Mouse (Mus musculus): ENCODE measurements around the gene Zcchc24. TPM values are rescaled to one million over a fixed set of nuclear protein-coding genes. Genes with fewer than 3 reads are reported as not detected.

Gene Zcchc24
- polyA plus RNA-seq, 1 experiment from 2014 or later = 15.7 TPM

DNA sequence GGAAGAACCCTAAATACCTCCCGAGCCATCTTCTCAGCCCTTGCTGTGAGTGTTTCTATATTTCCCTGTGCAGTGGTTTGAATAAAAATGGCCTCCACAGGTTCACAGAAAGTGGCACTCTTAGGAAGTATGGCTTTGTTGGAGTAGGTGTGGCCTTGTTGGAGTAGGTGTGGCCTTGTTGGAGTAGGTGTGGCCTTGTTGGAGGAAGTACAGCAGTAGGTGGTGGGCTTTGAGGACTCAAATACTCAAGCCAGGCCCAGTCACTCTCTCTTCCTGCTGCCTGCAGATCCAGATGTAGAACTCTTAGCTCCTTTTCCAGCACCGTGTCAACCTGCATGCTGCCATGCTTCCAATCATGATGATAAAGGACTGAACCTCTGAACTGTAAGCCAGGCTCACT, 25.5 kb upstream of the Zcchc24 start:
- no peaks in the 10 kb centered on the region for H3K4me1 ChIP-seq (replicated peaks)
- no peaks in the 10 kb centered on the region for H3K36me3 ChIP-seq
- H3K27me3 ChIP-seq = no peaks in the 10 kb centered on the region
- 89% methylated on average over 2 of the region's 2 CpGs for WGBS
- no peak overlapping the region for H3K27ac ChIP-seq (replicated peaks)
- no peak for ATAC-seq (ENCODE audit: low FRiP score, low read depth)
- H3K9me3 ChIP-seq = no peaks in the 10 kb centered on the region
- no peak overlapping the region for H3K4me2 ChIP-seq
- H3K9ac ChIP-seq = no peak overlapping the region
- no peak overlapping the region for H3K4me3 ChIP-seq

- Histone ChIP-seq H3K9me3 (no peaks in the 10 kb centered on the region), H3K4me1 (replicated peaks) (no peaks in the 10 kb centered on the region), H3K4me3 (no peak overlapping the region), H3K27ac (replicated peaks) (no peak overlapping the region), H3K27me3 (no peaks in the 10 kb centered on the region), H3K9ac (no peak overlapping the region), H3K4me2 (no peak overlapping the region), H3K36me3 (no peaks in the 10 kb centered on the region)
- 50% methylated on average over 6 of the region's 6 CpGs for WGBS
- ATAC-seq (ENCODE audit: low FRiP score, low read depth) = no peak
Observed at GRCm38 (mm10) chr14:25790768-25791302, 22.0 kb upstream of the Zcchc24 start.

DNA sequence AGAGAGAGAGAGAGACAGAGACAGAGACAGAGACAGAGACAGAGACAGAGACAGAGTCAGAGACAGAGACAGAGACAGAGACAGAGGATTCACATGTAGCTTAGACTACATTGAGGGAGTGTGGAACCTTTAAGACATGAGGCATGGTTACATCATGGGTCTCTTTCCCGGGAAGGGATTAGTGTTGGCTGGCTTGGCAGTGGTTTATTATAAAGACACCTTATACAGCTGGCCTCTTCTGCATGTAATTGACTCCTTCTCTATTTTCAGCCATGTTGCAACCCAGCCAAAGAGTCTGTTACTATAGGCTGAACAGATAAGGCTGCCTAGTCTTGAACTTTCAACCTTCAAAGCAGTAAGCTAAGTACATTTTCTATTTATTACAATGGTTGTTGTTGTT, 21.1 kb upstream of the Zcchc24 start:
- 78% methylated on average over 1 of the region's 1 CpGs for WGBS
- no peaks in the 10 kb centered on the region for H3K27me3 ChIP-seq
- no peak for ATAC-seq (ENCODE audit: low FRiP score, low read depth)

GRCm38 (mm10) chr14:25789207-25789606, 20.4 kb upstream of the Zcchc24 start:
- Histone ChIP-seq H3K9ac (no peak overlapping the region), H3K36me3 (no peaks in the 10 kb centered on the region), H3K27ac (replicated peaks) (no peak overlapping the region), H3K4me3 (no peak overlapping the region), H3K4me1 (replicated peaks) (no peaks in the 10 kb centered on the region), H3K4me2 (no peak overlapping the region), H3K9me3 (no peaks in the 10 kb centered on the region), H3K27me3 (no peaks in the 10 kb centered on the region)
- ATAC-seq (ENCODE audit: low FRiP score, low read depth) = no peak

More for the DNA sequence above, 21.1 kb upstream of the Zcchc24 start:
- Histone ChIP-seq H3K36me3 (no peaks in the 10 kb centered on the region), H3K27ac (replicated peaks) (no peak overlapping the region), H3K9me3 (no peaks in the 10 kb centered on the region), H3K9ac (no peak overlapping the region), H3K4me3 (no peak overlapping the region), H3K4me2 (no peak overlapping the region), H3K4me1 (replicated peaks) (no peaks in the 10 kb centered on the region)

DNA sequence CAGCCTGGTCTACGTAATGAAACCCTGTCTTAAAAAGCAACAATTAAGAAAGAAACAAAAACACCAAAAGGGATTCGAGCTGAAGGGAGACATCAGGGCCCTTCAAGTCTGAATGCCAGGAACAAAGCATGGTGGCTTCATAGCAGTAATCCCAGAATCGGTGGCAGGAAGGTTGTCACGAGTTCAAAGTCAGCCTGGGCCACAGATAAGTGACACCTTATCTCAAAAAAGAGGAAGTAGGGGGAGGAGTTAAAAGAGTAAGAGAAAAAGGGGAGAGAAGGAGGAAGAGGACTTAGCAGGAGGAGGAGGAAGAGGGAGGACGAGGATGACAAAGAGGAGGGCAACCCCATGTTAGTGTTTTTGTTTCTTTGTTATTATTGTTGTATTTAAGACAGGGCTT, 19.4 kb upstream of the Zcchc24 start:
- H3K9ac ChIP-seq = no peak overlapping the region
- 82% methylated on average over 5 of the region's 5 CpGs for WGBS

DNA sequence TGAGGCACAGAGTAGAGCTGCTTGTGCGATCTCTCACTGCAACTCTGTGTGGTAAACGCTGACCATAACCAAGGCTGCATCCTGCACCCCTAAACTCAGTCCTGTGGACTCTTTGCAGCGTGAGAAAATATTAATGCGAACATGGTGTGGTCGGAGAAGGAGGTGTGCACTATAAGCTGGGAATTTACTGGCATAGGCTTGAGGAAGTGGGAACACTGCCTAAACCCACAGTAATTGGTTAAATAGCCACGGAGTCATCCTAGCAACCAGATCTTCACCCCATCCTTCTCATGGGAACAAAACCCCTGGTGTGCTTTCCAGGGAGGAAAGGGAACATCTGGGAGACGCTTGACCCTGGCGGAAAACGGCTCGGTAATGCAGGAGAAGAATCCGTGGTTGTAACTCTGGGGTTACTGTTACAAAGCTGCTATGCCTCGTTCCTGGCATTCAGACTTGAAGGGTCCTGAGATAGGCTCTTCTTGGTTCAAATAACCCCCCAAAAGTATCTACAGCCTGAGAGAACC, 18.6 kb upstream of the Zcchc24 start:
- no peaks in the 10 kb centered on the region for H3K4me1 ChIP-seq (replicated peaks)
- H3K4me3 ChIP-seq = no peak overlapping the region
- H3K36me3 ChIP-seq = no peaks in the 10 kb centered on the region
- H3K4me2 ChIP-seq = no peak overlapping the region
- H3K27me3 ChIP-seq = no peaks in the 10 kb centered on the region
- no peak overlapping the region for H3K9ac ChIP-seq
- no peaks in the 10 kb centered on the region for H3K9me3 ChIP-seq
- no peak for ATAC-seq (ENCODE audit: low FRiP score, low read depth)
- H3K27ac ChIP-seq (replicated peaks) = no peak overlapping the region
- WGBS = 73% methylated on average over 12 of the region's 12 CpGs

More for the DNA sequence above, 19.4 kb upstream of the Zcchc24 start:
- no peak for ATAC-seq (ENCODE audit: low FRiP score, low read depth)
- Histone ChIP-seq H3K4me2 (no peak overlapping the region), H3K27me3 (no peaks in the 10 kb centered on the region), H3K4me3 (no peak overlapping the region), H3K36me3 (no peaks in the 10 kb centered on the region), H3K9me3 (no peaks in the 10 kb centered on the region), H3K4me1 (replicated peaks) (no peaks in the 10 kb centered on the region), H3K27ac (replicated peaks) (no peak overlapping the region)

DNA sequence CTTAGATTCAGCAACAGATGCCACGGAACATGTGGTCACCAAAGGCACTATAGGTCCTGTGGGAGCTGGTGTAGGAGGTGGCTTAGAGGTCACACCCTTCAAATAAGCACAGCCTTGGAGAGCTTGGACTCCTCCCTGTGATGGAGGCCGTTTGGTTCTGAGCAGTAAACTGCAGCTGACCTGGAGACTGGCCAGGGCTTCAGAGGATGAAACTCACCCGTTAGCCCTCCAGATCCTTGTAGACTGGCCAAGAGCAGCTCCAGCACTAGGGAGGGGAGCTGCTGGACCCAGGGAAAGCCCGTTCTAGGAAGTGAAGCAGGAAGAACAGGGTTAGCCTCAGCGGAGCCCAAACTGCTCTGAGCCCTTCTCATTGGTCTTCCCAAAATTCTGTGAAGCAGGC, 18.1 kb upstream of the Zcchc24 start:
- Histone ChIP-seq H3K4me3 (no peak overlapping the region), H3K36me3 (no peaks in the 10 kb centered on the region), H3K4me1 (replicated peaks) (no peaks in the 10 kb centered on the region), H3K4me2 (no peak overlapping the region), H3K27me3 (no peaks in the 10 kb centered on the region), H3K9me3 (no peaks in the 10 kb centered on the region), H3K27ac (replicated peaks) (no peak overlapping the region), H3K9ac (no peak overlapping the region)
- WGBS = 49% methylated on average over 5 of the region's 5 CpGs
- ATAC-seq (ENCODE audit: low FRiP score, low read depth) = no peak

- Histone ChIP-seq H3K4me1 (replicated peaks) (no peaks in the 10 kb centered on the region), H3K9me3 (no peaks in the 10 kb centered on the region), H3K36me3 (no peaks in the 10 kb centered on the region), H3K4me3 (no peak overlapping the region), H3K4me2 (no peak overlapping the region), H3K27ac (replicated peaks) (no peak overlapping the region), H3K27me3 (no peaks in the 10 kb centered on the region), H3K9ac (no peak overlapping the region)
- ATAC-seq (ENCODE audit: low FRiP score, low read depth) = no peak
- WGBS = 90% methylated on average over 4 of the region's 4 CpGs
Observed at GRCm38 (mm10) chr14:25785210-25785609, 16.4 kb upstream of the Zcchc24 start.

DNA sequence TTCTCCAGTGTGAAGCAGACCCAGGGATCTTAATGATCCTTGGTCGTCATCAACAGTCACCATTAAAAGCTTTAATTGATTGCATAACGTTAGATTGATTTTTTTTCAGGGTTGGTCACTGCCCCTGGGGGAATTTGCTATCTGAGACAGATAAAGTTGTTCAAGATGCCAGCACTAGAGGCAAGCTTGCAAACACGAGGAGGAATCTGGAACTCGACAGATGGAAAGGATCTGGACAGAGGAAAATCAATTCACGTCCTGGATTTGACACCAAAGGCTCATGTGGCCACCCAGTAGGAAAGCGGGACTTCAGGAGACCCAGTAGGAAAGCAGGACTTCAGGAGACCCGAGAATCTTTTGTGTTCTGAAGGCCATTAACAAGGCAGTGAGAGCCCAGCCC, 14.4 kb upstream of the Zcchc24 start:
- Histone ChIP-seq H3K4me3 (no peak overlapping the region), H3K27ac (replicated peaks) (no peak overlapping the region), H3K4me2 (no peak overlapping the region), H3K9ac (no peak overlapping the region), H3K27me3 (no peaks in the 10 kb centered on the region), H3K36me3 (no peaks in the 10 kb centered on the region), H3K9me3 (no peaks in the 10 kb centered on the region), H3K4me1 (replicated peaks) (no peaks in the 10 kb centered on the region)
- ATAC-seq (ENCODE audit: low FRiP score, low read depth) = no peak
- 56% methylated on average over 7 of the region's 7 CpGs for WGBS

- Histone ChIP-seq H3K4me3 (no peak overlapping the region), H3K27me3 (no peaks in the 10 kb centered on the region), H3K36me3 (no peaks in the 10 kb centered on the region), H3K4me2 (no peak overlapping the region), H3K9ac (no peak overlapping the region), H3K9me3 (no peaks in the 10 kb centered on the region), H3K27ac (replicated peaks) (no peak overlapping the region), H3K4me1 (replicated peaks) (no peaks in the 10 kb centered on the region)
- WGBS = 62% methylated on average over 11 of the region's 11 CpGs
- no peak for ATAC-seq (ENCODE audit: low FRiP score, low read depth)
Observed at GRCm38 (mm10) chr14:25780601-25781000, 11.8 kb upstream of the Zcchc24 start.

GRCm38 (mm10) chr14:25776294-25776693, 7.5 kb upstream of the Zcchc24 start:
- Histone ChIP-seq H3K27me3 (no peaks in the 10 kb centered on the region), H3K4me3 (no peak overlapping the region), H3K36me3 (no peaks in the 10 kb centered on the region), H3K4me2 (no peak overlapping the region), H3K27ac (replicated peaks) (no peak overlapping the region), H3K4me1 (replicated peaks) (no peaks in the 10 kb centered on the region), H3K9ac (no peak overlapping the region), H3K9me3 (no peaks in the 10 kb centered on the region)
- WGBS = 81% methylated on average over 6 of the region's 6 CpGs
- no peak for ATAC-seq (ENCODE audit: low FRiP score, low read depth)

DNA sequence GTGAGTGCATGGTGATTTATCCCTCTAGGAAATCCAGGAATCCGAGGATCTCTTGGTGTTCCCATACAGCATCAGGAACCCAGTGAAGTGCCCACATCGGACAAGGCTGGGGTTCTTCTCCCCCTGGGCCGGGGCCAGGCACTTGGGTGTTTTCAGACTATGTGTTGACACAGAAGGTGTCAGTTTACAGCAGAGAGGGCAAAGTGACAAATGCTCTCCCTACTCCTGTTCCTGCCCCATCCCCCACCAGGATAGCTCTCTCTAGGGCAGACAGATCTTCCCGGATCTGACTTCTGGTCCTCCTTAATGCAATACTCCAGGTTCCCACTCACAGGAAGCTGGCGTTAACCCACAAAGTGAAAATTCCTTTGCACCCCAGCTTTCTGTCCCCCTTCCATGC, 5.3 kb upstream of the Zcchc24 start:
- Histone ChIP-seq H3K9me3 (no peaks in the 10 kb centered on the region), H3K9ac (no peak overlapping the region), H3K4me3 (no peak overlapping the region), H3K4me1 (replicated peaks) (peaks cover 2% of the 10 kb centered on the region), H3K36me3 (no peaks in the 10 kb centered on the region), H3K27ac (replicated peaks) (no peak overlapping the region), H3K27me3 (no peaks in the 10 kb centered on the region; the same call in 1 of the 2 replicates), H3K4me2 (no peak overlapping the region)
- 44% methylated on average over 5 of the region's 5 CpGs for WGBS
- ATAC-seq (ENCODE audit: low FRiP score, low read depth) = no peak

DNA sequence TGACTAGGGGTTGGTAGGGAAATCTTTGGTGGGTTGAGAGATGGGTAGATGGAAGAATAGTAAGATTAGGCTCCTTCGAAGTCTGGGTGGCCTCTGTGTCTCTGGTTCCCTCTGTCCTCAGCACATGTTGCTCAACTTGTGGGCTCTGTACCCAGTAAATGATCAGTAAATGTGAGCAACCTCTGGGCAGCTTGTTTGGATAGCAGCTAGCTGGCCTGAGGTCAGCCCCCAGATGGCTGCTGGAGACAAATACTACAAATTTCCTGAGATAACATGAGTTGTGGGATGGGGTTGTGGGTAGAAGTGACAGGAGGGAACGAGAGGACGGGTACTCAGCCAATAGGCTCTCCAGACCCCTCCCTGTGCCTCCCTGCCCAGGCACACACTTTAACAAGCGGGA, 4.2 kb upstream of the Zcchc24 start:
- Histone ChIP-seq H3K36me3 (no peaks in the 10 kb centered on the region), H3K9me3 (no peaks in the 10 kb centered on the region), H3K4me3 (no peak overlapping the region), H3K9ac (no peak overlapping the region), H3K27me3 (no peaks in the 10 kb centered on the region; the same call in 1 of the 2 replicates), H3K4me1 (replicated peaks) (peaks cover 13% of the 10 kb centered on the region), H3K4me2 (no peak overlapping the region), H3K27ac (replicated peaks) (no peak overlapping the region)
- ATAC-seq (ENCODE audit: low FRiP score, low read depth) = no peak
- 72% methylated on average over 4 of the region's 4 CpGs for WGBS
